Mouse (Mus musculus): Measurements from ENCODE around the gene Xab2.
A peak's percentile ranks its signal among the peaks of the same experiment; 100 is the strongest.
"Not testable (repeated sequence)": the region's sequence is repeated elsewhere in the genome, so short reads cannot be mapped to it uniquely, and the experiment has no call there.

The Xab2 gene

GRCm38 (mm10) chr8:3609046-3609815 lies 11.9 kb downstream of the Xab2 start:
- DNase-seq, result peak; percentile 41

GRCm38 (mm10) chr8:3607822-3608221 lies 13.3 kb downstream of the Xab2 start:
- DNase-seq, result no peak

GRCm38 (mm10) chr8:3606593-3606992 lies 14.5 kb downstream of the Xab2 start:
- DNase-seq, result peak; percentile 63

- DNase-seq, result no peak
These were observed 17.7 kb downstream of the Xab2 start for GRCm38 (mm10) chr8:3603439-3603838.

GRCm38 (mm10) chr8:3600401-3600800 lies 20.7 kb downstream of the Xab2 start:
- DNase-seq, result peak; percentile 62

GRCm38 (mm10) chr8:3599219-3599618 lies 21.9 kb downstream of the Xab2 start:
- DNase-seq, result no peak

GRCm38 (mm10) chr8:3598054-3598453 lies 23.1 kb downstream of the Xab2 start:
- no peak for DNase-seq

GRCm38 (mm10) chr8:3594466-3594865 lies 26.6 kb downstream of the Xab2 start:
- no peak for DNase-seq

GRCm38 (mm10) chr8:3593470-3593869 lies 27.6 kb downstream of the Xab2 start:
- peak; percentile 18 for DNase-seq

GRCm38 (mm10) chr8:3588258-3588633 lies 32.9 kb downstream of the Xab2 start:
- peak; percentile 18 for DNase-seq

- peak; percentile 82 for DNase-seq
These were observed 33.5 kb downstream of the Xab2 start for GRCm38 (mm10) chr8:3587391-3588257.

- DNase-seq, result no peak
These were observed 34.1 kb downstream of the Xab2 start, which contains the start of gene Camsap3 for GRCm38 (mm10) chr8:3586993-3587390. TSS of gene Camsap3 (plus strand) at chr8:3587293.

- no peak for DNase-seq
These were observed 34.7 kb downstream of the Xab2 start for GRCm38 (mm10) chr8:3586452-3586851.

GRCm38 (mm10) chr8:3581961-3582360 lies 39.2 kb downstream of the Xab2 start:
- DNase-seq, result not testable (repeated sequence)

- no peak for DNase-seq
These were observed 41.4 kb downstream of the Xab2 start for GRCm38 (mm10) chr8:3579390-3580364.

- DNase-seq, result no peak
These were observed 44.7 kb downstream of the Xab2 start for GRCm38 (mm10) chr8:3576211-3576960.

GRCm38 (mm10) chr8:3574546-3574945 lies 46.6 kb downstream of the Xab2 start:
- DNase-seq, result no peak

GRCm38 (mm10) chr8:3569784-3570183 lies 51.3 kb downstream of the Xab2 start:
- DNase-seq, result no peak

- DNase-seq, result no peak
These were observed 52.7 kb downstream of the Xab2 start for GRCm38 (mm10) chr8:3568378-3568777.

- DNase-seq, result peak; percentile 39
These were observed 53.3 kb downstream of the Xab2 start, which contains the start of gene C330021F23Rik for GRCm38 (mm10) chr8:3567641-3568371. TSS of gene C330021F23Rik (plus strand) at chr8:3567990.
